27 mouse cellular contexts compared by ENCODE assay signal in genomic region chr1:71472691-71473090, GRCm38 (mm10). TPM values are rescaled to one million over a fixed set of nuclear protein-coding genes. Genes with fewer than 3 reads are reported as not detected.
"Had no signal": no experiment of that assay in that cellular context is flagged by ENCODE, and none has a peak within 500 bp of the region (broad histone marks: within the 10 kb centered on the region; RNA-seq: fewer than 3 reads in every experiment).

No protein-coding gene starts in this region.

- DNase-seq: cerebellum, adult 2 months; cerebellum, adult 8-10 months; cerebellum, adult 9-10 months; cerebellum, adult 9-11 months; cerebellum, postnatal 10 days; cerebellum, postnatal 14 days; cerebellum, postnatal 25 days; cerebellum, postnatal 36 days; embryo, embryonic 11 days; forebrain, postnatal 0 days; gastrocnemius, adult 2 months; gastrocnemius, postnatal 10 days; gastrocnemius, postnatal 14 days; gastrocnemius, postnatal 25 days; gastrocnemius, postnatal 36 days; heart, adult 11 months; heart, adult 18-20 months; heart, adult 2 months had no signal

RNA-seq across cellular contexts. Expression of gene Abca12, which starts 58.0 kb away (rescaled TPM):
- polyA plus RNA-seq: embryonic facial prominence, embryonic 10.5 days; embryonic facial prominence, embryonic 11.5 days; erythroblast, embryonic 14.5 days; forebrain, embryonic 10.5 days; forebrain, embryonic 11.5 days; forebrain, embryonic 12.5 days; forebrain, embryonic 13.5 days; forebrain, embryonic 14.5 days; forebrain, embryonic 16.5 days had no signal
